Mouse (Mus musculus) cerebellum, adult (tissue): ENCODE measurements at regions not wholly inside any gene's neighbourhood (a gene's known extent, or its start where the extent isn't known, plus 50 kb on each side); places are given as distances from the start of the nearest gene placed in this dataset.

Experiments used
- ATAC-seq: cut with Nextera tagmentation; 2 replicates; pipeline ENCODE4 v1.9.2; 2017; ENCODE audit warnings: mild to moderate bottlenecking, moderate library complexity, mixed read lengths; ENCODE audit not compliant: insufficient number of reproducible peaks, low FRiP score, low TSS enrichment

GRCm38 (mm10) chr1:127015042-127015893 lies 184.7 kb upstream of the Nckap5 start:
- ATAC-seq, result no peak

- ATAC-seq, result no peak
These were observed 181.3 kb upstream of the Nckap5 start for GRCm38 (mm10) chr1:127011901-127012300.

DNA sequence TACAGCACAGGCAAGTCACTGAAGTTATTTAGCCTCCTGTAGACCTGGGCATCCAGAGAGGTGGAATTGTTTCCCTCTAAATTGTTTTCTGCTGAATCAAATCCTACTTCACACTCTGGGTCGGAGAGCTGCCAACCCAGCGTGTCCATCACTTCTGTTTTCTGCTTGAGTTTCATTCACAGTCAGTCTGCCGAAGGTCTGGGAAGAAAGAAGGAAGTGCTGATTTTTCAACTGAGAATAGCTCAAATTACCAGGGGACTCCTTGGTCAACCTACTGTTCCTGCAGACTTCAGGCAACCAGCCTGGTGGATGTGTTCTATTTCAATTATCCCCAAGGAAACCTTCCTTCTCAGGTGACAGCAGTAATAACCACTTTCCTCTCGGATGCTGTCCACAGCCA lies 179.1 kb upstream of the Nckap5 start:
- ATAC-seq, result no peak

GRCm38 (mm10) chr1:127001700-127002099 lies 171.1 kb upstream of the Nckap5 start:
- ATAC-seq, result no peak

GRCm38 (mm10) chr1:126993061-126993640 lies 162.6 kb upstream of the Nckap5 start:
- peak; percentile 52; the same call in 1 of the 2 replicates for ATAC-seq

- ATAC-seq, result no peak
These were observed 161.8 kb upstream of the Nckap5 start for GRCm38 (mm10) chr1:126992441-126992840.

DNA sequence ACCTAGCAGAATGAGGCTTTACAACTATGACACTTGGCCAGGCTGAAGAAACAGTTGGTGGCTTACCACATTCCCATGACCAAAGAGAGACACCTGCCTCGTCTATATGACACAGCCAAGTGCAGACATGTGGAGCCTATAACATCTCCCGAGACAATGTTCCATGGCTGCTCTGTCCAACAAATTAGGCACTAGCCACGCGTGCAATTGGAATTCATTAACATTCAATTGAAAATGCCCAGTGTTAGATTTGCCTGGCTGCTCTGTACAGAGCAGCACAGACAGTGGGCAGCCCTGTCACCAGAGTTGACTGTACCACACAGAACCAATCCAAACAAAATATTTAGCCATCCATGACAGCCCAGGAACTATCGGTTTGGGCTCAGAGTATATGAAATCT lies 152.2 kb upstream of the Nckap5 start:
- ATAC-seq, result no peak

GRCm38 (mm10) chr1:126980311-126980710 lies 149.7 kb upstream of the Nckap5 start:
- ATAC-seq, result no peak

DNA sequence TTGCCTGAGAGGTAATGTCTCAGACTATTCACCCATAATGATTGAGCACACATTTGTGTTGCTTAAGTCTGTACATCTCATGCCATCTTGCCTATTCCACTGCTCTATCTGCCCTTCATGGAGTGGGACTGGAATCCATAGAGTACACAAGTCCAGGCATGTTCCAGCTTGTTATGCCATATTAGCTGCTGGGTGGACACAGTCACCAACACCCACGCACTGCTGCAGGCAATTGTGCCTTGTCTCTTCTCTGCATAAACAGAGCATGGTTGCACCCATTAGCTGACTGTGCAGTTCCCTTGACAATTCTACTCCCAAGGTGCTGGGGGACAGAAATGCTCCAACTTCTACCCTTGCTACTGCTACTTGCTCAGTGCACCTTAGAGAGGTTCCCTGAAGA lies 143.3 kb upstream of the Nckap5 start:
- no peak for ATAC-seq

DNA sequence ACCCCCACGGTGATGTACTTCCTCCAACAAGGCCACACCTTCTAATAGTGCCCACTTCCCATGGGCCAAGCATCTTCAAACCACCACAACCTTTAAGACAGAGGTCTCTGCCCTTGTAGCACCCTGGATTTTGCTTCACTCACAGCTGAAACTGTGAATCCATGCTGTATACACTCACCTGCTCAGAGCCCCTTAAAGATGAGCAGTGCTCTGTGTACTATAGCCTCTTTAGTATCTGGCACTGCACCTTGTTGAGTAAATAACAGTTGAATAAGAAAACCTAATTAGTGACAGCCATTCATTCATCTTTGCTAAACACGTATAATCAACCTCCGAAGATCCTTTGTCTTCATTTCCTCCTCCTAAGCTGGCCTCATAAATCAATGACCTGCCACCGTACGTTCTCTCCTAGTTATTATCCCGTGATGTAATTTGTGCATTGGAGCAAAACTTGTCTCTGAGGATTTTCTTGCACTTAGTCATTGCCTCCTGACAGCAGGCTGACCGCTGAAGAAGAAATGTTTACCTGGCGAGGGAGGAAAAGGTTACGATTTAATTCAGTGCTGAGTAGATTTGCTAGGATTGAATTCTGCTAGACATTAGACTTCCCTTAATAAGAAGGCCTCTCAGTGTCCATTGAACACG lies 141.3 kb upstream of the Nckap5 start:
- no peak for ATAC-seq

DNA sequence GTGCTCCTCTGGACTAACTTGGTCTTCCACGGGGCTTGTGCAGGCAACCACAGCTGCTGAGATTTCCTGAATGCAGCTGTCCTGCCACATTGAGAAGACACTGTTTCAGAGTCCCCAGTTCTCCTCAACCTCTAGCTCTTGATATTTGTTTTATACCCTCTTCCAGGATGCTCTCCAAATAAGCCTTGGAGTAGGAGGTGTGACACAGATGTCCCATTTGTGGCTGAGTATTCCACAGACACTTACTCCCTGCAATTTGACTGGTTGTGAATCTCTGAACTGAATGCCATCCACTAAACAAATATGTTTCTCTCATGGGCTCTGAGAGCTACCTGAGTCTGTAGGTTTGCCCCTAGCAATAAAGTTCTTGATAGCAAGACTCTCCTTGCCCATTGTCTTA lies 140.5 kb upstream of the Nckap5 start:
- ATAC-seq, result no peak

DNA sequence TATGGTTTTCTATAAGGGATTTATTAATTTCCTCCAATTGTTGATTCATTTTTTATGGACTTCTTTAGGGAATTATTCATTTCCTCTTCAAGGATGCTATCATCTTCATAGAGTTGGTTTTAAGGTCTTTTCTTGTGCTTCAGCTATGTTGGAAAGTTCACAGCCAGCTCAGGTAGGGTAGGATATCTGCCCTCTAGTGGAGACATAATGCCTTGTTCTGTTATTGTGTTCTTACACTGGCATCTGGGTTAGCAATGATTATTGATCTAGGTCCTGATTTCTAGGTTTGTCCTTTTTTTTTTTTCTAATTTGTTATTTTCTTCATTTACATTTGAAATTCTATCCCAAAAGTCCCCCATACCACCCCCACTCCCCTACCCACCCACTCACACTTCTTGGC lies 135.8 kb upstream of the Nckap5 start:
- no peak for ATAC-seq

DNA sequence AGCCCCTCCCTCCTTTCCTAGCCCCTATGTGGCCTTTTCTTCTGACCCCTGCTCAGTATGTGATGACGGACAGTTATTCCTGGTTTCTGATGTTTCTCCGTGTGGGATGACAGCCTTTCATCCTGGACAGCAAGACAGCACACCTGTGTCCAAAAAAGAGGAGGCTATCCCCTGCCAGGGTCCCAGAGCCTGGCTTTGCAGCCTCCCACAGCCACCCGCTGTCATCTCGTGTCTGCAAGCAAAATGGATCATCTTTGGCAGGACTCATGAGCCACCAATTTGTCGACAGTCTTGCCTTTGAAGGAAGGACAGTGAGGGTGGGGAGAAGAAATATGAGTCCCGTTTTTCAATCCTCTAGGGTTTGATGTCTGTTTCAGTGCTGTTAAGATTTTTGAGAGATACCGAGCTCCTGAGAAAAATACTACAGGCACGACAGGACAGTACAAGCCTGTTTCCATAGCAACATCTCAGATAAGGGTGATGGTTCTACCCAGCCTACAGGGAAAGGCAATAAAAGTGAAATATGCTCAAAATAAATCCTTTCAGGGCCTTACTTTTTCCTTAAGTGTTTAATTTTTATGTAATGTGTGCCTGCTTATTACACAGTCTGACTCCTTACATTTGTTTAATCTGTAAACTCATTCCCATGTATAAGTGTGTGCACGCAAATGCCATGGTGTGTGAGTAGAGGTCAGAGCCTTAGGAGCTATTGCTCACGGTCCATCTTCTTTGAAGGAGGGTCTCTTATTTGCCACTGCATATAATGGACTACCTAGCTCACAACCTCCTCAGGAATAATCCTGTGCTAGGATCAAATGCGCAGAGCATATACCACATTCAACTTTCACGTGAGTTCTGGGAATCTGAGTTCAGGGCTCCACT lies 125.5 kb upstream of the Nckap5 start:
- ATAC-seq, result no peak

DNA sequence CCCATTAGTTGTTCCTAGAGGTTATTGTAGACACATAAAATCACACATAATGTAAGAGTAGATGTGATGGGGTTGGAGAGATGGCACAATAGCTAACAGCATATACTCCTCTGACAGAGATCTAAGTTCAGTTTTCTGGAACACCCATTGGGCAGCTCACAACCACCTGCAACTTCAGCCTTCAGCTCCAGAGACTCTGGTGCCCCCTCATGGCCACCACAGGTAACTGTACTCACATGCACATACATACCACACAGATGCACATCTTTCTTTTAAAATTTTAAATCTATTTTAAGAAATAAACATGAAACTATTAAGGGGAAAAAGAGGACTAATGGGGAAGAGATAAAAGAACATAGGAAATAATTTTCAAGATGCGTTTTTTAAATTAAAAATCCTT lies 117.3 kb upstream of the Nckap5 start:
- no peak for ATAC-seq

- no peak for ATAC-seq
These were observed 102.1 kb upstream of the Nckap5 start for GRCm38 (mm10) chr1:126932658-126933057.

GRCm38 (mm10) chr1:126931754-126932153 lies 101.2 kb upstream of the Nckap5 start:
- peak; percentile 54 for ATAC-seq

DNA sequence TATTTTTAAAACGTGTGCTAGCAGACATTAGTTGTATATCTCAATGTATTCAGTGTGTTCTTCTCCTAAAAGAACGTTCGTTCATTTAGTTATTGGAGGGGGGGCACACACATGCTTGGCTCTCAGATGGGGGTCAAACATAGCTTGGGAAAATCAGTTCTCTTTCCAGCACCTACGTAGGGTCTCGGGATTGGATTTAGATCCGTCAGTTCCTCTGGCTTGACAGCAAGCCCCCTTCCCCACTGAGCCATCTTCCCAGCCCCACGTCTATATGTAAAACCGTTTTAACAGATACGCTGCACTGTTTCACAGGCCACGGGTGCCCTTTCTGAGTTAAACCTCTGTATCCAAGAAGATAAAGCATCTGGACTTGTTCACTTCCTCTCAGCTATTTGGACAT lies 100.5 kb upstream of the Nckap5 start:
- no peak for ATAC-seq

DNA sequence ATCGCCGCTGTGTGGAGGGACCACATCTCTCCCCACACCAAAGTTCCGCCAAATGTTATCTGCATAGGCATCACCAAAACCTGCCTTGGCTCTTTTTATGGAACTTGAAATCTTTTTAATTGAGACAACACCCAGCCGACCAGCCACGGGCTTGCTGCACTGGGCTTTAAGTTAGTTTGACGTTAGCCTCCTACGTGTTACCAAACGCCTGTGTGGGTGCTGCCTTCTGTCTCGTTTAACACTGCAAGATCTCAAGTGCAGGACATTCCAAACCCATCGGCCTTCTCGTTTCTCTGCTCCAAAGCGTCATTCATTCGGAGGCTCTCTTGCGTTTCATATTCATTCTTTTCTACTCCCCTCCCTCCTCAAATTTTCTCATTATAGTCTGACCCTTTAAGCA lies 100.0 kb upstream of the Nckap5 start:
- no peak for ATAC-seq

DNA sequence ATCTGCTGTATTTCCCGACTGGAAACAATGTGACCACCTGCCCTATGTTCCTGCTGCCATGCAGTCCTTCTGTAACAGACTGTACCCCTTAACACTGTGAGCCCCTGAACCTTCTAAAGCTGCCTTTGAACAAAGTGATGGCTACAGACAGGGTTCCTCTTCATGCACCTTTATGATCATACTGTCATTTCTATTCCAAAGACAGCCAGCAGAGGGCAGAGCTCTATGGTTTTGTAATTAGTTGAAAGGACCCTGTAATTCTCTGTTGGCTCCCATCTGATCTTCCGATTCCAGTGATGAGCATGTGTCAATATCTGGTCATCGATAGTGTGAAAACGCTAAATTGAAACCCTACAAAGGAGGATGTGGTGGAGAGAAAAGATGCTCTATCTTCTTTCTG lies 99.1 kb upstream of the Nckap5 start:
- no peak for ATAC-seq

GRCm38 (mm10) chr1:126928186-126928585 lies 97.6 kb upstream of the Nckap5 start:
- ATAC-seq, result no peak
